Mouse (Mus musculus) mouse trophoblast stem cell (cell line): ENCODE measurements around the gene Tbc1d22a.

Experiments
- in situ Hi-C, 2 experiments: fragments of 300-500 bp; cut with MseI, MboI; formaldehyde crosslinking; loops; 2 replicates in 1 of 2; 3 replicates in 1 of 2; pipeline ENCODE4 v1.15.1; 2025

The Tbc1d22a gene

DNA sequence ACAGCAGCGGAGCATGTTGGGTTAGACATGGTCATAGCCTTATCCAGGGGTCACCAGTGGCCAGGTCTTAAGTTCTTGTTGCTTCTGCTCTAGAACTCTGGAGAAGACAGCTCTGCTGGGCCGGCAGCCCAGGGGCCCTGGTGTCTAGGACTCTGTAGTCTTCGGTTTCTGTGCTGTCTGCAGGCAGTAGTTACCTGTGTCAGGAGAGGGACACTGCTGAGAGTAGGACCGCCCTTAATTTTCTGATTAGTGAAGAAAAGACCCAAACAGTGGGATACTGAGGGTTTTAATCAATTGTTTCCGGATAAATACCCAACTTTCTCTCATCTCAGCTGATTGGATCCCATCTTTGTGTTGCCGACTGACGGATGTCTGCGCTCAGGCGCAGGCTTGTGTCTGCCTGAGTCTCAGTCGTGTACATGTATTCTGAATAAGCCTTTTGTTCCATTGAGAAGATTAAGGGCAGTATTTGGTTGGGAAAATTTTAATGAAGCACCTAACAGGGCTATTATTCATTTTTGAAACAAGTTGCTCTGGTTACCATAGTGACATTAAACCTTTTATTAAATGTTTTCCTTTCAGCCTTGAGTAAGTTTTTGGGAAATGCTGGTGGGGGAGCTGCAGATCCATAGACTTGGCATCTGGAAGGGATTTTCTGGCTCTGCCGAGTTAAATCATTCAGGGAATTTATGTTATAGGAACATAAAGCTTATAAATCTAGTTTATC, 62.4 kb downstream of the Tbc1d22a start:
- in situ Hi-C loops = no loop called here

DNA sequence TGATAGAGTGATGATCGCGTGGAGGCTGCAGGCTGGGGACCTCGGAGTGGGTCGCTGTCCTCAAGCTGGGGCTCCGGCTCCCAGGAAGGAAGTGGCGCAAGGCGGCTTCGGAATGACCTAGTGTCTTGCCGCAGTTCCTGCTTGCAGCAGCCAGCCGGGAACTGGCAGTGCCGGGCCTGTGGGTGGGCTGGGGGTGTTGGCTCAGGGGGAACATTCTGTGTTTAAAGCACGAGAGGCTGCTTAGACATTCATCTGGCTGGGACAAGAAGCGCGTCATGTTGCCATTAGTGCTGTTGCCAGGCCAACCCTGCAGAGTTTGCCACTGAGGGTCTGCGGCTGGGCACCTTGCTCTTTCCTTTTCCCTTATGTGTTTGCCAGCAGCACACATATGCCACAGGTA, 63.2 kb downstream of the Tbc1d22a start:
- in situ Hi-C loops = no loop called here

DNA sequence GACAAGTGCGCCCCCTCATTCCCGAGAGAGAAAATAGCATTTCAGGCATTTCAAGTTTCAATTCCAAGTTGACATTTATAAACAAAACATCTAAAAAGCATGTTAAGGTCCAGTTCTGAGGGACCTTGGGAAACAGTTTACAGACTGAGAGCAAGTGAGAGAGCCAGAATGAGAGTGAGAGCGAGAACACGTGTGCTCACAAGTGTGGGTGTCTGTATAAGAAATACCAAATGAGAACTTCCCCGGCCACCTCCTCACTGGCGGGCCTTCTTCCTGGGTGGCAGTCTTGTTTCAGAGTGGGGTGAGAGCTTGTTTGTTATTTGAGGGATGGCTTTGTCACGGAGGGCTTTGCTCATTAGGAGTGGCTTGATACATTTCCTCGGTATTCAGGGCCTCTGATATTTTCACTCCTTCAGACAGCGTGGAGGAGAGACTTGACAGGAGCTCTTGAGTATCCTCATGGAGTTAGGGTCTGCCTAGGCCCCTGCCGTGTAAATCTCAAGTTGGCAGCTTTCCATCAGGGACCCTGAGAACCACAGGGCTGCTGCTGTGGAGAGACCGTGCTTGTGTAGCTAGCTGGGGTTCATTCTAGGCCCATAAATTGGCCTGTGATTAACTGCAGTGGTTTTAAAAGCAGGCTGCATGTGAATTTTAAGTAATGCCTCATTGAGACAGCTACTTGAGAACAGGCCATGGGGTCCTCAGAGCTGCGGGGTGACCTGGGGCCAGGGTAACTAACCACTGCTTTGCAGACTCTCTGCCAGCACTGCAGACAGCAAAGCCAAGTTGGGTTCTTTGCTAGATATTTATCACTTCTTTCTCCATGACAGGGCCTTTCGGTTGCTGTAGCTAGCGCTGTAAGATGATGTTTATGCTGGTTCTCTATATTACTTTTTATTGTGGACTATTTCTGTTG, 65.1 kb downstream of the Tbc1d22a start:
- in situ Hi-C loops = no loop called here

DNA sequence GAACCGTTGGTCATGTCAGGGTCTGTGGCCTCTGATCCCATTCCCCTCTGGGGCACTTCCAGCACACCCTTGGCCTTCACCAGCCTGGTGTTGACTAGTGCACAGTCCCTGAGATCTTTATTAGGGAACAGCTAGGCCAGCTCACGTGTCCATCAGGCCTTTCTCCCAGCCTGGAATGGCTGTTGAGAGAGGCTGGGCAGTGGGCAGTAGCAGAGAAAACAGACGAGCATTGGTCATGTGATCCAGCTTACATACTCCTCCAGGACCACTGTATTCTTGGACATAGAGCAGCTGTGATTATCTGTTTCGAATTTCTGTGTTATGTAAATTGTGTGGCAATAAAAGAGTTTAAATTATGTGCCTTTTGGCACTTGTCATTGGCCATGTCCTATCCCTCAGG, 65.9 kb downstream of the Tbc1d22a start:
- in situ Hi-C loops = no loop called here

DNA sequence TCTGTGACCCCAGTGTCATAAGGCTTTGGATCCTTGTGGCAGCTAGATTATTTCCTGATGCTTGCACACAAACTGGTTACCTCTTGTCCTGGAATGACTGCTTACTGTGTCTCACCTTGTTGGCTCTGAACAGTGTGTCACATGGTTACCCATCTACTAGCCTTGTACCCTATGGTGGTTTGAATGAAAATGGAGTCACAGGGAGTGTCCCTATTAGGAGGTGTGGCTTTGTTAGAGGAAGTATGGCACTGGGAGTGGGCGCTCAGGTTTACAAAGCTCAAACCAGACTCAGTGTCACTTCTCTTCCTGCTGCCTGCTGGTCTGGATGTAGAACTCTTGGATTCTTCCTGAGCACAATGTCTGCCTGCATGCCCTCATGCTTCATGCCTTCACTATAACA, 69.0 kb downstream of the Tbc1d22a start:
- in situ Hi-C loops = no loop called here

DNA sequence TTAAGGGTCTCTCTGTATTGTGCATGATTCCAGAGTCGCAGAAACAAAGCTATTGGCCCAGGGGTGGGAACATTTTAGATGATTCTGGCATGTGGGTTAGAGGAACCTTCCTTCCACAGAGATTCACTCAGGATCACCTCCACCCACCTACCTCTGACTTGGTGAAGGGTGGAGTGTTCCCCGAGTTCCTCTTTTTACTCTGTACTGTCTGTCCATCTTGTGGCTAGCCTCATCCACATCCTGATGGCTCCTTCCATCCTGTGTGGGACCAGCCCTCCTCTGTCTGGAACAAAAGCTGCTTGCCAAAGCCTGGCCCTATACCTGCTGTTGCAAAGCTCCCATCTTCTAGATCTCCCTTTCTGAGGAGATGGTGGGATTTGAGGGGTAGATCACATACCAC, 71.0 kb downstream of the Tbc1d22a start:
- in situ Hi-C loops = no loop called here

- in situ Hi-C loops = no loop called here
Measured at GRCm38 (mm10) chr15:86290074-86290473, 75.8 kb downstream of the Tbc1d22a start.

DNA sequence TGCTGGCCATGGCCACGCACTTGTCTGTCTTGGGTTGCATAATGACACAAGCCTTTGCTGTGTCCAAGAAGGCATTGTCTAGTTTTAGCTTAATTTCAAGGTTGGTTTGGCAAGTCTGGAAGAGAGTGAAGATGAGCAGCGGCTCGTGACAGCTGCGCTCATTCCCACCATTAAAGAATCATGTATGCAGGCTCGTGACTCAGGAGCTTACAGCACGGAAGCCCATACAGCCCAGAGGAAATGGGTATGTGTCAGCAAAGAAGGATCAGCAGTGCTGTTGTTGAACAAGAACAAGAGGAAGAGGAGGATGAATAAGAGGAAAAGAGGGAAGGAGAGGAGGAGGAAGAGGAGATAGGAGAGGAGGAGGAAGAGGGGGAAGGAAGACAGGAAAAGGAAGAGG, 78.0 kb downstream of the Tbc1d22a start:
- in situ Hi-C loops = no loop called here

GRCm38 (mm10) chr15:86294426-86294825, 80.2 kb downstream of the Tbc1d22a start:
- in situ Hi-C loops = no loop called here

- in situ Hi-C loops = no loop called here
Measured at GRCm38 (mm10) chr15:86295722-86296288, 81.5 kb downstream of the Tbc1d22a start.

GRCm38 (mm10) chr15:86297281-86297680, 83.0 kb downstream of the Tbc1d22a start:
- in situ Hi-C loops = no loop called here

DNA sequence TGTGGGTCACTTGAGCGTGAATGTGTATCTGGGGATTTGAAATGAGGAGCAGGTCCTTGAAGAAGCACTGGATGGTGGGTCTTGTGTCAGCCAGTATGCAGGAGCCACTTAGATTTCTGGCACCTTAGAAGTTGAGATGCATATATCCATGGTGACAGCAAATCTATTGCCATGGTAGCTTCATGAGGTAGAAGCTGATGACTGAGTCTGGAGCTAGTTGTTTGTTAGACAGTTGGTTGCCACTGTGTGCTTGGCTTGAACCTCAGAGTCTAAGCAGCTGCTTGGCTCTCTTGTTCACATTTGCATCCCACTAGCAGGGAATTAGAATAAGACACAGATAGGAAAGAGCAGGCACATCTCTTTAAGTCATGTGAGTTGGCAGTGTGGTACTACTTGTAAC, 89.6 kb downstream of the Tbc1d22a start:
- in situ Hi-C loops = no loop called here

- in situ Hi-C loops = no loop called here
Measured at GRCm38 (mm10) chr15:86304861-86305260, 90.6 kb downstream of the Tbc1d22a start.

DNA sequence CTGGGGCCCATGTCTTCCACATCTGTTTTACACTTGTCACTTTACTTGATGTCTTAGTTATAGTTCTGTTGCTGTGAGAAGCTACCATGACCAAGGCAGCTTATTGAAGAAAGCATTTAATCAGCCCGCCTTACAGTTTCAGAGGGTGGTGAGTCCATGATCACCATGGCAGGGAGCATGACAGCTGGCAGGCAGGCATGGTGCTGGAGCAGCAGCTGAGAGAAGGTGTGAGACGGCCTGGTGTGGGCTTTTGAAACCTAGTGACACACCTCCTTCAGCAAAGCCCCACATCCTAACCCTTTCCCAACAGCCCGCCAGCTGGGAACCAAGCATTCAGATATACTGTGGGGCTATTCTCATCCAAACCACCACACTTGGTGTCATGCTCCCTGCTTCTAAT, 91.0 kb downstream of the Tbc1d22a start:
- in situ Hi-C loops = no loop called here

GRCm38 (mm10) chr15:86309213-86309829, 95.1 kb downstream of the Tbc1d22a start:
- in situ Hi-C loops = no loop called here

- in situ Hi-C loops = no loop called here
Measured at GRCm38 (mm10) chr15:86320803-86321510, 106.7 kb downstream of the Tbc1d22a start.

DNA sequence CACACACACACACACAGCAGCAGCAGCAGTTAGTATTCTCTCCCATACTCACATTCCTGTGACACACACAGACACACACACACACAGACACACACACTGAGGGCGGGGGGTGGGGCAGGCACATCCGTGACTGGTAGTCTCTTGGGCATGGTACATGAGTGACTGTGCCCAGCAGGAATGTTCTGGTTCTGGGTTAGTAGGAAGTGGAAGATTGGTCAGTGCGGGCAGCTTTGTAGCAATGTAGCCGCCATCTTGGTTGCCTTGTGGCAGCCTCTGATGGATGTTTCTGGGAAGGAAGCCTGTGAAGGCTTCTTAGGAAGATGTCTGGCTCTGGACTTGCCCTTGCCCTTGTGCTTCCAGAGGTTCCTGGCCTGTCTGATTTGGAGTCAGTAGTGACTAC, 112.1 kb downstream of the Tbc1d22a start:
- in situ Hi-C loops = no loop called here

DNA sequence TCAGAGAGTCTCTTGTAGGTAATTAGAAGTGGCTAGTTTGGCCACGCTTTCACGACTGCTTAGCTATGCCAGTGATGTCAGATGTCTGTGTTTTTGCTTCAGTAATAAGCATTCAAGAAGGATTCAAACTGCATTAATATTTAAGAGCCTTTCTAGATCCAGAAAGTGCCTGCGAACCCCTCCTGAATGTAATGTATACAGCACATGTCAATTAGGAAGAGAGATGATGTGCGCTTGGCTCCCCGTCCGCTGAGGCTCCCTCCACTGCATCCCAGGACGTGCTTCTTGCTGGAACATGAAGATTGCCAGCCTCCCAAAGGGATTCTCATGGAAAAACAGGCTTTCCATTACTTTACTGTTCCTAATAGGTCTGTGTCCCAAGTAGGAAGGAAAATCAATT, 115.7 kb downstream of the Tbc1d22a start:
- in situ Hi-C loops = no loop called here

- in situ Hi-C loops = no loop called here
Measured at GRCm38 (mm10) chr15:86330454-86330853, 116.2 kb downstream of the Tbc1d22a start.

- in situ Hi-C loops = no loop called here
Measured at GRCm38 (mm10) chr15:86331501-86332245, 117.4 kb downstream of the Tbc1d22a start.

GRCm38 (mm10) chr15:86333176-86333575, 118.9 kb downstream of the Tbc1d22a start:
- in situ Hi-C loops = no loop called here
